Mouse (Mus musculus): Measurements from ENCODE around the gene Dmrtc1b. TPM values are rescaled to one million over a fixed set of nuclear protein-coding genes. Genes with fewer than 3 reads are reported as not detected.
"Not testable (repeated sequence)": the region's sequence is repeated elsewhere in the genome, so short reads cannot be mapped to it uniquely, and the experiment has no call there.

The Dmrtc1b gene
- total RNA-seq (2021), result not detected
- long read RNA-seq, experiment 1, result 0 reads
- long read RNA-seq, experiment 2, result 0 reads

- DNase-seq; intact Hi-C loops (cut with DNase I): not testable (repeated sequence)
Observed at GRCm38 (mm10) chrX:102707535-102707934, at the start of gene Dmrtc1b, which contains the start of gene Gm9112. Dmrtc1b (plus strand) TSS chrX:102707865. Gm9112 (minus strand) TSS chrX:102707635.

GRCm38 (mm10) chrX:102660712-102661111 lies 47.0 kb upstream of the Dmrtc1b start:
- intact Hi-C loops (cut with DNase I), result no loop called here
- DNase-seq, result peak in 1 of 2 experiments; percentile 17

- intact Hi-C loops (cut with DNase I), result no loop called here
- DNase-seq, result no peak
Observed at GRCm38 (mm10) chrX:102666641-102667040, 41.0 kb upstream of the Dmrtc1b start.

- intact Hi-C loops (cut with DNase I), result not testable (repeated sequence)
Observed at GRCm38 (mm10) chrX:102684706-102685105, 23.0 kb upstream of the Dmrtc1b start.

GRCm38 (mm10) chrX:102686872-102687271 lies 20.8 kb upstream of the Dmrtc1b start, which contains the start of gene Gm3880:
Gm3880 (minus strand) TSS chrX:102686972.
- intact Hi-C loops (cut with DNase I); DNase-seq: not testable (repeated sequence)

More at GRCm38 (mm10) chrX:102684706-102685105, 23.0 kb upstream of the Dmrtc1b start:
- DNase-seq, result not testable (repeated sequence)

- DNase-seq; intact Hi-C loops (cut with DNase I): not testable (repeated sequence)
Observed at GRCm38 (mm10) chrX:102689252-102689651, 18.4 kb upstream of the Dmrtc1b start.

- DNase-seq; intact Hi-C loops (cut with DNase I): not testable (repeated sequence)
Observed at GRCm38 (mm10) chrX:102700636-102701035, 7.0 kb upstream of the Dmrtc1b start.

GRCm38 (mm10) chrX:102724226-102724625 lies 16.6 kb downstream of the Dmrtc1b start:
- DNase-seq; intact Hi-C loops (cut with DNase I): not testable (repeated sequence)

Other genes starting within 250 kb of the Dmrtc1b start
- 1 to 10 TPM; 2.9 to 4.0 TPM for gene Hdac8, start 202.5 kb upstream of the Dmrtc1b start, total RNA-seq (2021)
- gene Phka1, start 63.6 kb upstream of the Dmrtc1b start, total RNA-seq (2021), result 100 to 1,000 TPM; 451 to 641 TPM
- not detected for gene Gm3880, start 20.9 kb upstream of the Dmrtc1b start, total RNA-seq (2021)
- not detected for gene Gm9112, start 230 bp upstream of the Dmrtc1b start, total RNA-seq (2021)
- not detected for gene Dmrtc1c1, start 95.1 kb downstream of the Dmrtc1b start, total RNA-seq (2021)
- gene Dmrtc1c2, start 146.8 kb downstream of the Dmrtc1b start, total RNA-seq (2021), result not detected
- not detected for gene 1700031F05Rik, start 160.1 kb downstream of the Dmrtc1b start, total RNA-seq (2021)
- not detected for gene Dmrtc1a, start 200.8 kb downstream of the Dmrtc1b start, total RNA-seq (2021)
- not detected for gene 1700011M02Rik, start 201.0 kb downstream of the Dmrtc1b start, total RNA-seq (2021)
- not detected for gene 1700018G05Rik, start 220.5 kb downstream of the Dmrtc1b start, total RNA-seq (2021)